Mouse (Mus musculus) embryonic facial prominence, embryonic 11.5 days (tissue): ENCODE measurements around the gene Nav2. TPM values are rescaled to one million over a fixed set of nuclear protein-coding genes. Genes with fewer than 3 reads are reported as not detected.

ENCODE experiments used
- ATAC-seq: fragments of 200-750 bp; cut with Nextera tagmentation; replicated peaks from 2 replicates; pipeline ENCODE4 v1.8.0; 2017; ENCODE audit warnings: low read depth; ENCODE audit not compliant: insufficient number of reproducible peaks, low FRiP score, low TSS enrichment
- DNase-seq: peaks from one replicate; pipeline ENCODE4 v3.0.0-alpha.2; 2015; ENCODE audit warnings: low spot score
- H3K27ac ChIP-seq: fragments of 300-500 bp; sonication (generic); replicated peaks from 2 replicates; pipeline ENCODE4 v1.5.1; 2014; ENCODE audit warnings: mild to moderate bottlenecking, low read depth, low read length, control low read depth
- H3K27me3 ChIP-seq: fragments of 300-500 bp; sonication (generic); 2 replicates; pipeline ENCODE4 v1.6.1; 2014; ENCODE audit warnings: mild to moderate bottlenecking, low read length, moderate library complexity, mixed read lengths; ENCODE audit not compliant: control insufficient read depth, insufficient read depth
- H3K36me3 ChIP-seq: fragments of 300-500 bp; sonication (generic); replicated peaks from 2 replicates; pipeline ENCODE4 v1.6.1; 2014; ENCODE audit warnings: low read depth, mild to moderate bottlenecking, low read length, moderate library complexity, mixed read lengths; ENCODE audit not compliant: control insufficient read depth, insufficient read depth
- H3K4me1 ChIP-seq: fragments of 300-500 bp; sonication (generic); 2 replicates; pipeline ENCODE4 v1.6.1; 2014; ENCODE audit warnings: low read length, mixed read lengths; ENCODE audit not compliant: control insufficient read depth, insufficient read depth
- H3K4me2 ChIP-seq: fragments of 300-500 bp; sonication (generic); 2 replicates; pipeline ENCODE4 v1.6.1; 2014; ENCODE audit warnings: low read depth, mild to moderate bottlenecking, control low read depth, low read length, moderate library complexity
- H3K4me3 ChIP-seq: fragments of 300-500 bp; sonication (generic); 2 replicates; pipeline ENCODE4 v1.5.1; 2014; ENCODE audit warnings: low read depth, low read length, control low read depth
- H3K9ac ChIP-seq: fragments of 300-500 bp; sonication (generic); replicated peaks from 2 replicates; pipeline ENCODE4 v1.6.1; 2014; ENCODE audit warnings: mild to moderate bottlenecking, control low read depth, low read length
- H3K9me3 ChIP-seq: fragments of 300-500 bp; sonication (generic); replicated peaks from 2 replicates; pipeline ENCODE4 v1.6.1; 2016; ENCODE audit warnings: mild to moderate bottlenecking, low read length, inconsistent platforms, mixed read lengths; ENCODE audit not compliant: control insufficient read depth
- WGBS: fragments of 180-500 bp; shearing (Covaris S2); extraction: QIAGEN DNeasy Blood & Tissue Kit; methylation state at CpG from one replicate; pipeline ENCODE4 v1.1.7; 2014; 5-methylcytosine and 5-hydroxymethylcytosine counted together
- polyA plus RNA-seq: library from polyadenylated mRNA; unstranded; fragments of >200 nt; fragmentation: Nextera tagmentation; extraction: Ambion mirVana; gene quantifications from 2 replicates; pipeline ENCODE4 v1.2.1, GENCODE M21; 2014

Gene Nav2
- polyA plus RNA-seq, 1 experiment from 2014 or later: 7.3 TPM

DNA sequence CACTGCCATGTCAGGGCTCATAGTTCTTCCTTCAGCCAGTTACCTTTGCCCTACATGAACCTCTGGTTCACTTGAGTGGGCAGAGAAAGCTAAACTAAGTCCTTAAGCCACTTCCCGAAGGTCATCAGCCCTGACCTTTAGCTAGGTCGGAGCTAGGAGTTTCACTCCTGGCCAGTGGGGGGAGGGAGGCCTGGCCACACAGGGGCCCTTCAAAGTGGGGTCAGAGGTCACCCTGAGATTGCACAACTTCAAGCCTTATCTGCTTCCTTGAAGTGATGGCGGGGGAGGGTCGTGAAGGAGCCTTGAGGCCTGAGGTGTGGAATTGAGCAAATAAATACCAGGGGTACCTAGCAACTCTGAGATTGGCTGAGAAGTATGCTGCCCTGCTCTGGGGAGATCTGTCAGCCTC, 389.9 kb downstream of the Nav2 start:
- Histone ChIP-seq H3K4me1 (no peaks in the 10 kb centered on the region), H3K9ac (no peak overlapping the region), H3K4me3 (no peak overlapping the region), H3K9me3 (no peaks in the 10 kb centered on the region), H3K4me2 (no peak overlapping the region), H3K27me3 (no peaks in the 10 kb centered on the region), H3K36me3 (no peaks in the 10 kb centered on the region), H3K27ac (no peak overlapping the region)
- WGBS: 14% methylated on average over 4 of the region's 4 CpGs
- ATAC-seq (no peak), DNase-seq (no peak)

DNA sequence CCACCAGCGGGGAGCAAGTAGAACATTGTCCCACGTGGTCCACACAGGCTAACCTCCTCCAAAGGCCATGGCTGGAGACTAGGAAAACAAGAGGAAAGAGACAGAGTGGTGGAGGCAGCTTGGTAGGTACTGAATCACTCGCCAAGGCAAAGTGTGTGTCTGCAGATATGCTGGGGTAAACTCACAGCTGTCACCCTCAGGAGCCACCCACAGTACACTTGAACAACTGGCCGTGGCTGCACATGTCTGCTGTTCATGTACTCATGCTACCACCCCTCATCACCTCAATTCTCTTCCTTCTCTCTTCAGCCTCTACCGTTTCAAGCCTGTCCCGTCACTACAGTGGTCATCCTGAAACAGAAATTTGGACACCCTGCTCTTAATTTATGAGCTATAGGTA, 393.0 kb downstream of the Nav2 start:
- Histone ChIP-seq H3K9me3 (no peaks in the 10 kb centered on the region), H3K27ac (no peak overlapping the region), H3K36me3 (no peaks in the 10 kb centered on the region), H3K4me3 (no peak overlapping the region), H3K9ac (no peak overlapping the region), H3K4me2 (no peak overlapping the region), H3K4me1 (no peaks in the 10 kb centered on the region), H3K27me3 (0 out of 2 replicates have a peak, but pooled peaks cover 4% of the 10 kb centered on the region)
- no peak for DNase-seq
- no peak for ATAC-seq
- 77% methylated on average over 6 of the region's 6 CpGs for WGBS

DNA sequence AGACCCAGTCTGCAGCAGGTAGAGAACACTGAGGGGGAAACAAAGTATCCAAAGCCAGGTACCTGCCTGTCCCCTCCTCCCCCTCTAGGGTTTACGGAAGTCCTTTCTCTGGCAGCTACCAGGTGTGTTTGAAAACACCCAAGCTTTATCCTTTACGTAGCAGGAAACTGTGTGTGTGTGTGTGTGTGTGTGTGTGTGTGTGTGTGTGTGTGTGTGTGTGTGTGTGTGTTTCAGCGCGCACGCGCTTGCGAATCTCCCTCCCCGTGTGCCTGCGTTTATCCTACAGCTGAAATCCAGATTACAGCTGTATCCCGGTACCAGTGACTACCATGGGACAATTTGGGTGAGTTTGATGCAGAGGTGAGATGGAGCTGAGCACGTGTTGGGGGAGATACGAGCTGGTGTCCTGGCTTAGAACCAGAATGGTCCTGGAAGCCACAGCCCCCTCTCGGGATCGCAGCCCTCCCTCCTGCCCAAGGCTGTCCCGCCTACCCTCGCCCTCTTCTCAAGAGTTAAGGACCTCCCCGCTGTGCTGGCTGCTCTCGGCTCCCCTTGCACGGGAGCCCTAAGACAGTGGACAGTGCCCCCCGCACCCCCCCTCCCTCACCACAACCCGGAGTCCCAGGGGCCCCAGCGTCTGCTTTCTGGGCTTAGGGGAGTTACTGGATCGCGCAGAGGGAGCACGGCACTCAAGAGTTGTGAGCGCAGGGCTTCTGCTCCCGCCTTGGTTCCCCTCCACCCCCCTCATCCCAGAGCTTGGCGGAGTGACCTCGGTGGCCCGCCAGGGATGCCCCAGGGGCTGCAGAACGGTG, 395.3 kb downstream of the Nav2 start:
- H3K4me3 ChIP-seq: peak overlapping the region; percentile 39
- H3K4me1 ChIP-seq: no peaks in the 10 kb centered on the region
- H3K27ac ChIP-seq: no peak overlapping the region
- peak; percentile 50 for DNase-seq
- 0 out of 2 replicates have a peak, but pooled peaks cover 4% of the 10 kb centered on the region for H3K27me3 ChIP-seq
- ATAC-seq: peak; percentile 74
- no peaks in the 10 kb centered on the region for H3K9me3 ChIP-seq
- WGBS: 3% methylated on average over 31 of the region's 31 CpGs
- H3K36me3 ChIP-seq: no peaks in the 10 kb centered on the region
- H3K4me2 ChIP-seq: peak overlapping the region; percentile 78
- H3K9ac ChIP-seq: peak overlapping the region; percentile 58

DNA sequence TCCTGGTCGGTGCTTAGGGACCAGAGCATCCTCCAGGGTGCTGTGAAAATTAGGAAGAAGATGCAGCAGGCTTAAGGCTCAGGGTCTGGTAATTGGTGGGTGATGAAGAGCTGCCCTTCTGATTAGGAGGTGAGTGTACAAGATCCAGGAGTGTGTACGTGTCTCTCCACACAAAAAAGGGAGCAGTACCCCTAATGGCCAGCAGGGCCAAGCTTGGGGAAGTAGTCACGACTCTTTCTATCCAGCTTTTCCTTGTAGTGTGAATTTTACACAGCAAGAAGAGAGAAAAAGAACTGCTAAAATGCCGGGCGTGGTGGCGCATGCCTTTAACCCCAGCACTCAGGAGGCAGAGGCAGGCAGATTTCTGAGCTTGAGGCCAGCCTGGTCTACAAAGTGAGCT, 399.2 kb downstream of the Nav2 start:
- WGBS: 81% methylated on average over 6 of the region's 6 CpGs
- ATAC-seq (no peak), DNase-seq (peak; percentile 22)
- Histone ChIP-seq H3K4me2 (no peak overlapping the region), H3K4me1 (no peaks in the 10 kb centered on the region), H3K9me3 (no peaks in the 10 kb centered on the region), H3K27me3 (0 out of 2 replicates have a peak, but pooled peaks cover 4% of the 10 kb centered on the region), H3K9ac (no peak overlapping the region), H3K4me3 (no peak overlapping the region), H3K27ac (no peak overlapping the region), H3K36me3 (no peaks in the 10 kb centered on the region)

DNA sequence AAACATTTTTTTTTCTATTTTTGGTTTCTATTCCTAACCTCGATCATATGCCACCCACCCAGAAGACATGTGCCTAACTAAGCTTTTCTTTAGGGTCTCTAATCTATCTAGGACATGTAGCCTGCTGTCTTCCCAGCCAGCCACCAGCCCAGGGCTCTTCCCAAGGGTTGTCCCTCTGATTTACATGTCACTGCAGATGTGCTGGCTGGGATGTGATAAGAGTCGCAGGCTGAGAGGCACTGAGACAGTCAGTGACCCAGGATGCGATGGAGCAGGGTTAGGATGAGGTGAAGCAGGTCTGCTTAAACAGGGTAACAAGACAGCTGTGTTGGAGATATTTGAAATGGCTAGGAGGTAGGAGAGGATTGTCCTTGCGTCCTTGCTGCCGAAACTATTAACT, 401.2 kb downstream of the Nav2 start:
- no peak overlapping the region for H3K9ac ChIP-seq
- H3K27ac ChIP-seq: no peak overlapping the region
- no peak overlapping the region for H3K4me3 ChIP-seq
- no peaks in the 10 kb centered on the region for H3K36me3 ChIP-seq
- no peaks in the 10 kb centered on the region for H3K9me3 ChIP-seq
- H3K27me3 ChIP-seq: no peaks in the 10 kb centered on the region
- ATAC-seq (no peak), DNase-seq (no peak)
- no peaks in the 10 kb centered on the region for H3K4me1 ChIP-seq
- no peak overlapping the region for H3K4me2 ChIP-seq
- 74% methylated on average over 5 of the region's 5 CpGs for WGBS

DNA sequence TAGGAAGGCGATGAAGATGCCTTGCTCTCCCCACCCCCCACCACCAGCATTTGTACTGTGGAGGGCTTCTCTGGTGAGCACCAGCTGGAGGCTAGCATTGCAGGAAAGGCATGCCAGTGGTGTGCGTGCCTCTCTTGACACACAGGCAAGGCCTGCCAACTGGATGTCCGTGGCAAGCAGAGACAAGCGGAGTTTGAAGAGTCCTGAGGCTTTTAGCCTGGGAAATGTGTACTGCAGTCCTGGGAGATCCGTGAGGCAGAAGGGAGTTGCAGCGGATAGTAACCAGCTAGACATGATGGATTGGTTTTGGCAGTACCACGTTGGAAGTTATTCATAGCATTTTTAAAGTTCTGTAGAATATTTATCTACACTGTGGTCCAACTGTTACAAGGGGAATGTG, 405.4 kb downstream of the Nav2 start:
- ATAC-seq (no peak), DNase-seq (no peak)
- H3K36me3 ChIP-seq: no peaks in the 10 kb centered on the region
- 80% methylated on average over 7 of the region's 7 CpGs for WGBS
- H3K4me1 ChIP-seq: no peaks in the 10 kb centered on the region
- no peak overlapping the region for H3K4me3 ChIP-seq
- H3K27ac ChIP-seq: no peak overlapping the region
- H3K4me2 ChIP-seq: no peak overlapping the region
- H3K27me3 ChIP-seq: no peaks in the 10 kb centered on the region
- H3K9me3 ChIP-seq: no peaks in the 10 kb centered on the region
- H3K9ac ChIP-seq: no peak overlapping the region

DNA sequence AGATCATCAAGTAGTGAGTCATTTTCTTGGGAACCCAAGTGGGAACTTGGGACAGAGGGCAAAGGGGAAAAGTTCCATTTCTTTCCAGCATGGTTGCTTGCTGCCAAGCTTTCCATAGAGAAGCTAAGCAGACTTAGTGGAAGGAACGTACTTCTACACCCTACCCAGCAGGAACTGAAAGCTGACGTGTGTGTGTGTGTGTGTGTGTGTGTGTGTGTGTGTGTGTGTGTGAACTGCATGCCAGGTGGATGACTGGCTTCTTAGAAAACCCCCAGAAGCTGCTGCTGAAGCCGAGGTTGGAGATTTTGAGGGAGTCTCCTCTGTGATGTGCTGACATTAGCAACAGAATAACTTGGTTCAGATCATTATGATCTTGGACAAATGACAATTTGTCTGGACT, 406.5 kb downstream of the Nav2 start:
- no peak for DNase-seq
- Histone ChIP-seq H3K4me3 (no peak overlapping the region), H3K9me3 (no peaks in the 10 kb centered on the region), H3K4me1 (no peaks in the 10 kb centered on the region), H3K36me3 (no peaks in the 10 kb centered on the region), H3K4me2 (no peak overlapping the region), H3K9ac (no peak overlapping the region), H3K27me3 (no peaks in the 10 kb centered on the region), H3K27ac (no peak overlapping the region)
- no peak for ATAC-seq
- 76% methylated on average over 3 of the region's 3 CpGs for WGBS

DNA sequence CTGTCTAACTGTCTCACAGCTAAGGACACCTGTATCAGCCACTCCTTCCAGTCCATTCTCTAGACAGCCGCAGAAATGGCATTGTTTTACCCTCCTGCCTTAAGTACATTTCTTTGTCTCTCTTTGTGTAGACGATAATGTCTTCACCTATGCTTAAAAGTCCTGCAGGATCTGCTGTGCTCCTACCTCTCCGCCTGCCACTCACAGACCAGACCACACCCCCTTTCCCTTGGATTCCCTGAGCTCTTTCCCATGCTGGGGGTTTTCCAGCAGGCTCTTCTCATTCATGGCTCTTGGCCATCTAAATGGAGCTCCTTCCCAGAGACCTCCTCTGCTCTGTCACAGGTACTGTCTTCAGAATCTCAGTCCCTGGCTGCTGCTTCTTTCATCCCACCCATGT, 408.1 kb downstream of the Nav2 start:
- ATAC-seq: no peak

More for the DNA sequence above, 408.1 kb downstream of the Nav2 start:
- WGBS: 73% methylated on average over 3 of the region's 3 CpGs
- no peak overlapping the region for H3K4me2 ChIP-seq
- no peak overlapping the region for H3K27ac ChIP-seq
- no peak overlapping the region for H3K9ac ChIP-seq
- no peak for DNase-seq
- H3K4me1 ChIP-seq: no peaks in the 10 kb centered on the region
- no peaks in the 10 kb centered on the region for H3K36me3 ChIP-seq
- no peaks in the 10 kb centered on the region for H3K9me3 ChIP-seq
- no peaks in the 10 kb centered on the region for H3K27me3 ChIP-seq
- H3K4me3 ChIP-seq: no peak overlapping the region
